In the genomic region with DNA sequence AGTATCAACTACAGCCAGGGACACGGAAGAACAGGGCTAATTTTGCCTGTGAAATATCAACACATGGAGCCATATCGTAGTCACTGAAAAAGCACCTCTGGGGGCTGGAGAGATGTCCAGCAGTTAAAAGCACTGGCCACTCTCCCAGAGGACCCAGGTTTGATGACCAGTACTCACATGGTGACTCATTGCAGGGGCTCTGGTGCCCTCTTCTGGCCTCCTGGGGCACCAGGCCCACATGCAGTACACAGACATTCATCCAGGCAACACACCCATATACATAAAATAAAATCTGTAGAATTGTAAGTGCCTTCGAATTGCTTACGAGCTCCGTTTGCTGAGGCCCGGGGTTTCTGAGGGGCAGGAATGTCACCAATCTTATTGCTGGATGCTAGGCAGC, we compare ENCODE assay signal across 14 mouse cellular contexts. TPM values are rescaled to one million over a fixed set of nuclear protein-coding genes. Genes with fewer than 3 reads are reported as not detected.
A peak's percentile ranks its signal among the peaks of the same experiment; 100 is the strongest.
DNase-seq lines count a peak whose midpoint lies in the region; ATAC-seq and TF ChIP-seq lines count a peak whose summit lies in the region.
"Had no signal": no experiment of that assay in that cellular context is flagged by ENCODE, and none has a peak within 500 bp of the region (broad histone marks: within the 10 kb centered on the region; RNA-seq: fewer than 3 reads in every experiment).

No protein-coding gene starts in this region.

- no peak for TF ChIP-seq EP300 in lung, postnatal 0 days (IDR thresholded peaks at IDR 0.05)

- H3K27ac ChIP-seq in hindbrain, postnatal 0 days: no peak overlapping the region
- no peak overlapping the region for H3K27ac ChIP-seq in hindbrain, embryonic 12.5 days
- H3K27ac ChIP-seq in lung, postnatal 0 days (ENCODE audit: low read length): no peak overlapping the region
- H3K27ac ChIP-seq: forebrain, embryonic 10.5 days; neural tube, embryonic 13.5 days had no signal

- no peaks in the 10 kb centered on the region for H3K9me3 ChIP-seq in hindbrain, postnatal 0 days (ENCODE audit: low read length)
- H3K9me3 ChIP-seq in hindbrain, embryonic 12.5 days (replicated peaks): no peaks in the 10 kb centered on the region
- no peaks in the 10 kb centered on the region for H3K9me3 ChIP-seq in lung, postnatal 0 days (ENCODE audit: low read length)
- H3K9me3 ChIP-seq: forebrain, embryonic 10.5 days; megakaryocyte, embryonic 14.5 days; neural tube, embryonic 13.5 days had no signal

- H3K4me2 ChIP-seq in hindbrain, postnatal 0 days (ENCODE audit: low read depth, low read length): no peak overlapping the region
- H3K4me2 ChIP-seq in hindbrain, embryonic 12.5 days (replicated peaks): no peak overlapping the region
- H3K4me2 ChIP-seq in lung, postnatal 0 days (replicated peaks; ENCODE audit: low read depth, low read length): no peak overlapping the region
- H3K4me2 ChIP-seq: neural tube, embryonic 13.5 days had no signal

- ATAC-seq in hindbrain, postnatal 0 days: no peak
- no peak for ATAC-seq in hindbrain, embryonic 12.5 days (ENCODE audit: low FRiP score)
- ATAC-seq in lung, postnatal 0 days: no peak

- no peaks in the 10 kb centered on the region for H3K36me3 ChIP-seq in hindbrain, postnatal 0 days (ENCODE audit: insufficient read depth, low read length)
- peaks cover 4% of the 10 kb centered on the region; the same call in 1 of the 2 replicates for H3K36me3 ChIP-seq in hindbrain, embryonic 12.5 days
- H3K36me3 ChIP-seq in lung, postnatal 0 days (ENCODE audit: insufficient read depth, low read length): no peaks in the 10 kb centered on the region

- peaks cover 5% of the 10 kb centered on the region; the same call in 1 of the 2 replicates for H3K4me1 ChIP-seq in hindbrain, postnatal 0 days (ENCODE audit: insufficient read depth, low read length)
- peaks cover 17% of the 10 kb centered on the region for H3K4me1 ChIP-seq in hindbrain, embryonic 12.5 days
- no peaks in the 10 kb centered on the region for H3K4me1 ChIP-seq in lung, postnatal 0 days (ENCODE audit: insufficient read depth, low read depth, low read length)

- 92% methylated on average over 6 of the region's 6 CpGs for WGBS in hindbrain, postnatal 0 days
- 86% methylated on average over 6 of the region's 6 CpGs for WGBS in hindbrain, embryonic 12.5 days
- 74% methylated on average over 6 of the region's 6 CpGs for WGBS in lung, postnatal 0 days

- H3K9ac ChIP-seq in hindbrain, postnatal 0 days (replicated peaks; ENCODE audit: low read length): no peak overlapping the region
- H3K9ac ChIP-seq in hindbrain, embryonic 12.5 days: no peak overlapping the region
- no peak overlapping the region for H3K9ac ChIP-seq in lung, postnatal 0 days (replicated peaks; ENCODE audit: low read depth)
- H3K9ac ChIP-seq: neural tube, embryonic 13.5 days had no signal

- H3K4me3 ChIP-seq in hindbrain, postnatal 0 days (ENCODE audit: low read length): no peak overlapping the region
- no peak overlapping the region for H3K4me3 ChIP-seq in hindbrain, embryonic 12.5 days
- H3K4me3 ChIP-seq in lung, postnatal 0 days (ENCODE audit: low read depth, low read length): no peak overlapping the region
- H3K4me3 ChIP-seq: forebrain, embryonic 10.5 days; megakaryocyte, embryonic 14.5 days; neural tube, embryonic 13.5 days had no signal

- peak; percentile 53 for TF ChIP-seq CTCF in hindbrain, postnatal 0 days (IDR thresholded peaks at IDR 0.05; ENCODE audit: low read depth)
- peak; percentile 54 for TF ChIP-seq CTCF in lung, postnatal 0 days (IDR thresholded peaks at IDR 0.05)

- no peaks in the 10 kb centered on the region for H3K27me3 ChIP-seq in hindbrain, postnatal 0 days (ENCODE audit: insufficient read depth, low read length)
- H3K27me3 ChIP-seq in hindbrain, embryonic 12.5 days: no peaks in the 10 kb centered on the region
- no peaks in the 10 kb centered on the region for H3K27me3 ChIP-seq in lung, postnatal 0 days (replicated peaks; ENCODE audit: insufficient read depth, low read length)
- H3K27me3 ChIP-seq: neural tube, embryonic 13.5 days had no signal

- DNase-seq in hindbrain, postnatal 0 days (ENCODE audit: low spot score): peak; percentile 52
- no peak for DNase-seq in lung, postnatal 0 days (ENCODE audit: low spot score)
- DNase-seq in lung, postnatal 4 days: no peak
- peak; percentile 40 for DNase-seq in MN1 (ENCODE audit: low spot score)
- DNase-seq in kidney, postnatal 10 days: peak; percentile 41
- no peak for DNase-seq in layer of hippocampus, adult 9-10 months (ENCODE audit: low spot score)
- DNase-seq in right cerebral cortex, postnatal 14 days: no peak
- DNase-seq: cerebellum, postnatal 14 days; heart, postnatal 4 days had no signal

RNA-seq across cellular contexts. Expression of gene Anks6, which starts 10.3 kb away (rescaled TPM):
- 11.1 and 13.4 TPM in 2 replicates for total RNA-seq in hindbrain, postnatal 0 days (2014; rRNA removed)
- 3.0 and 3.2 TPM in 2 replicates for polyA plus RNA-seq in hindbrain, postnatal 0 days (2015; fragmentation: Nextera tagmentation; extraction: Ambion mirVana)
- polyA plus RNA-seq in hindbrain, embryonic 12.5 days (2016; fragmentation: Nextera tagmentation; extraction: Ambion mirVana): 6.6 and 7.5 TPM in 2 replicates
- polyA plus RNA-seq in lung, postnatal 0 days (2015; fragmentation: Nextera tagmentation; extraction: Ambion mirVana): 1.4 TPM in 2 replicates
- total RNA-seq: granulocyte monocyte progenitor cell, adult 5-6 weeks had no signal

RNA-seq across cellular contexts. Expression of gene Galnt12, which starts 44.7 kb away (rescaled TPM):
- total RNA-seq in hindbrain, postnatal 0 days (2014; rRNA removed): 1.5 and 1.7 TPM in 2 replicates
- 1.2 and 1.4 TPM in 2 replicates for polyA plus RNA-seq in hindbrain, postnatal 0 days (2015; fragmentation: Nextera tagmentation; extraction: Ambion mirVana)
- 2.3 and 3.4 TPM in 2 replicates for polyA plus RNA-seq in hindbrain, embryonic 12.5 days (2016; fragmentation: Nextera tagmentation; extraction: Ambion mirVana)
- polyA plus RNA-seq in lung, postnatal 0 days (2015; fragmentation: Nextera tagmentation; extraction: Ambion mirVana): 2.9 and 3.2 TPM in 2 replicates

RNA-seq across cellular contexts. Expression of gene Gabbr2, which starts 55.3 kb away (rescaled TPM):
- total RNA-seq in hindbrain, postnatal 0 days (2014; rRNA removed): 98.9 and 115 TPM in 2 replicates
- polyA plus RNA-seq in hindbrain, postnatal 0 days (2015; fragmentation: Nextera tagmentation; extraction: Ambion mirVana): 16.7 and 17.7 TPM in 2 replicates
- 1.3 and 1.4 TPM in 2 replicates for polyA plus RNA-seq in hindbrain, embryonic 12.5 days (2016; fragmentation: Nextera tagmentation; extraction: Ambion mirVana)
- 0.02 TPM in 1 of 2 replicates, not detected in the other for polyA plus RNA-seq in lung, postnatal 0 days (2015; fragmentation: Nextera tagmentation; extraction: Ambion mirVana)
- total RNA-seq: granulocyte monocyte progenitor cell, adult 5-6 weeks had no signal

Comparison
In these comparisons a context has a peak if more than half of its experiments do, and no peak if none do; other contexts are left out.
1. DNase-seq: peak in hindbrain, postnatal 0 days (single experiment), MN1 (single experiment) and kidney, postnatal 10 days (single experiment); none in lung, postnatal 0 days (single experiment), lung, postnatal 4 days (0 of 2), layer of hippocampus, adult 9-10 months (single experiment) and right cerebral cortex, postnatal 14 days (single experiment).